Mouse (Mus musculus) megakaryocyte, embryonic 14.5 days (primary cell): ENCODE results near the gene Gm9837.

Experiments used
- FLI1 ChIP-seq: IDR thresholded peaks from 2 replicates; pipeline ENCODE4 v1.6.1; 2012; ENCODE audit warnings: low read length, inconsistent platforms, mixed read lengths
- GATA1 ChIP-seq: IDR thresholded peaks from 3 replicates; pipeline ENCODE4 v1.6.1; 2012; ENCODE audit warnings: mixed read lengths, low read length, inconsistent platforms, borderline replicate concordance

DNA sequence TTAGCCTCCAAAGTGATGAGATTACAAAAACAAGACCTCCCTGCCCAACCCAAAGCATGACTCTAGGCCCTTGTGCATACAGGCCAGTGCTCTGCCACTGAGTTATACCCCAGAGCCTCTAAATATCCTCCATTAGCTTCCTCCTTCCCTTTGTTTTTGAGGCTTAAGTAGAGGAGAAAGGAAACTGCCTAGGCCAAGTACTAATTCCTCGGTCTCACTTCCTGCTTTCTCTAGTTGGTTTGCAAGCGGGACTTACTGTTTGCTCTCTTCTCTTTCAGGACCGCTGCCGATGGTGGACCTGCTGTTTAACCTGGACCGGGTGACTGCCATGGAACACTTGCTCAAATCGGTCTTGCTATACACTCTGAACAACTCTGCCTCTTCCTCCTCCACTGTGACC is 33.9 kb downstream of the Gm9837 start:
- TF ChIP-seq GATA1 (no peak), FLI1 (no peak)
